Mouse (Mus musculus) liver, adult 2 months (tissue): ENCODE data around the gene Doxl2.

Source experiments
- CTCF ChIP-seq: fragments of 200-500 bp; IDR thresholded peaks from 2 replicates; pipeline ENCODE4 v1.5.1; 2011; ENCODE audit warnings: low read depth, low read length, control low read depth
- POLR2A ChIP-seq: fragments of 200-500 bp; IDR thresholded peaks from 2 replicates; pipeline ENCODE4 v1.6.1; 2011; ENCODE audit warnings: low read length, control low read depth; ENCODE audit not compliant: insufficient read depth; ENCODE audit errors: extremely low read depth

- TF ChIP-seq CTCF (peak; percentile 56), POLR2A (no peak)
Measured at GRCm38 (mm10) chr6:48954946-48955345, 19.8 kb upstream of the Doxl2 start.
